ENCODE assay signal across 8 mouse cellular contexts in the genomic region with DNA sequence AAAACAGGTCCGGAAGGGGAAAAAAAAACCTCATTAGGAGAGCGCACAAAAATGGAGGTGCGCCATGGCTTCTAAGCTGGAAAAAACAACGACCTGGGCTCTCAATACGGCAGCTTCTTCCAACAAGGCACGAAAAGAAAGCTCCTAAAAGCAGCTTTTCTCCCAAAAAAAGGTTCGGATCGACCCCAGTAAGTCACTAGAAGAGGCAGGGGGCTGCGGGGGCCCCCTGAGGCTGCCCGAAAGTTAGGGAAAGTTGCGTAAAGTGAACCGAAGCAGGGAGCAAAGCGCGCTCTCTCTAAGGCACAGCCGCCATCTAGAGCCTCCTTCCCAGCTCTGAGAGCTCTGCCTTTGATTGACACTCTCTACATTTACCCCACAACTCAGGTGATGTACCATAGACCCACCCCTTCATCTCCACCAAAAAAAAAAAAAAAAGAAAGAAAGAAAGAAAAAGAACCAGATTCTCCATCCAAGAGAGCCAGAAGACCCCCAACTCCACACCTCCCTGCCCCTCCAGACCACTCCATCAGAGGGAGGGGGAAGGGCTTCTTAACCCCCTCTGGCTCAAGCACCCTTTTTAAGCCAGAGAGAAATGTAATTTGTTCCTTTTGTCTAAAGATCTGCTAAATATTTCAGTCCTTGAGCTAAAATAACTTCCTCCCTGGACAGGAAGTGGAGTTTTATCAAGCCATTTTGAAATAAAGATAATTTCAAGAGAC. TPM values are rescaled to one million over a fixed set of nuclear protein-coding genes. Genes with fewer than 3 reads are reported as not detected.
DNase-seq lines count a peak whose midpoint lies in the region; ATAC-seq and TF ChIP-seq lines count a peak whose summit lies in the region.

A gene (minus strand): TSS at position 419 of the 719 bp plus-strand sequence.

- H3K36me3 ChIP-seq in E14TG2a.4 (ENCODE audit: insufficient read depth, low read length) = peaks cover 28% of the 10 kb centered on the region
- H3K36me3 ChIP-seq in heart, embryonic 11.5 days (ENCODE audit: control insufficient read depth, insufficient read depth, low read length) = peaks cover 7% of the 10 kb centered on the region; the same call in 1 of the 2 replicates
- peaks cover 18% of the 10 kb centered on the region for H3K36me3 ChIP-seq in kidney, embryonic 15.5 days
- H3K36me3 ChIP-seq in liver, embryonic 14.5 days (replicated peaks; ENCODE audit: control insufficient read depth, insufficient read depth, low read depth) = peaks cover 15% of the 10 kb centered on the region

- H3K4me3 ChIP-seq in E14TG2a.4 (replicated peaks; ENCODE audit: low read length) = peak within 1 kb of the TSS; percentile 82
- H3K4me3 ChIP-seq in bone marrow, adult 2 months (replicated peaks; ENCODE audit: control insufficient read depth, low read depth, low read length) = peak within 1 kb of the TSS; percentile 62
- peak within 1 kb of the TSS; percentile 64 for H3K4me3 ChIP-seq in heart, embryonic 11.5 days (ENCODE audit: low read depth, low read length)
- peak within 1 kb of the TSS; percentile 68 for H3K4me3 ChIP-seq in kidney, embryonic 15.5 days (replicated peaks)
- peak within 1 kb of the TSS; percentile 85 to 99 for H3K4me3 ChIP-seq in liver, embryonic 14.5 days (ENCODE audit: insufficient read depth in 1 of 2, low read depth in 2 of 2, low read length in 2 of 2)

- peaks cover 14% of the 10 kb centered on the region for H3K4me1 ChIP-seq in E14TG2a.4 (replicated peaks; ENCODE audit: low read depth, low read length)
- no peaks in the 10 kb centered on the region; the same call in 1 of the 2 replicates for H3K4me1 ChIP-seq in bone marrow, adult 2 months (ENCODE audit: control insufficient read depth, insufficient read depth, low read length)
- peaks cover 3% of the 10 kb centered on the region for H3K4me1 ChIP-seq in heart, embryonic 11.5 days (ENCODE audit: control insufficient read depth, insufficient read depth, low read length)
- peaks cover 9% of the 10 kb centered on the region for H3K4me1 ChIP-seq in kidney, embryonic 15.5 days
- H3K4me1 ChIP-seq in liver, embryonic 14.5 days (replicated peaks; ENCODE audit: control insufficient read depth in 2 of 2, insufficient read depth in 2 of 2, low read length in 1 of 2) = peaks cover 11% of the 10 kb centered on the region in 2 experiments

- no peaks in the 10 kb centered on the region for H3K27me3 ChIP-seq in E14TG2a.4 (ENCODE audit: insufficient read depth, low read length)
- no peaks in the 10 kb centered on the region for H3K27me3 ChIP-seq in heart, embryonic 11.5 days (ENCODE audit: control insufficient read depth, insufficient read depth, low read length)
- H3K27me3 ChIP-seq in kidney, embryonic 15.5 days = no peaks in the 10 kb centered on the region
- no peaks in the 10 kb centered on the region for H3K27me3 ChIP-seq in liver, embryonic 14.5 days (ENCODE audit: control insufficient read depth, insufficient read depth, low read length)

- no peaks in the 10 kb centered on the region for H3K9me3 ChIP-seq in E14TG2a.4 (ENCODE audit: low read length)
- H3K9me3 ChIP-seq in heart, embryonic 11.5 days (replicated peaks; ENCODE audit: control insufficient read depth, low read length) = no peaks in the 10 kb centered on the region
- no peaks in the 10 kb centered on the region for H3K9me3 ChIP-seq in kidney, embryonic 15.5 days (replicated peaks)
- no peaks in the 10 kb centered on the region for H3K9me3 ChIP-seq in liver, embryonic 14.5 days (ENCODE audit: control insufficient read depth, low read length)

- TF ChIP-seq CTCF in E14TG2a.4 (conservative IDR thresholded peaks at IDR 0.05; ENCODE audit: low read length) = no peak
- TF ChIP-seq CTCF in bone marrow, adult 2 months (IDR thresholded peaks at IDR 0.05; ENCODE audit: control insufficient read depth, insufficient read depth, low read length) = no peak
- no peak for TF ChIP-seq CTCF in liver, embryonic 14.5 days (IDR thresholded peaks at IDR 0.05; ENCODE audit: low read depth)

- peak within 1 kb of the TSS; percentile 100 for H3K27ac ChIP-seq in bone marrow, adult 2 months (ENCODE audit: control insufficient read depth, insufficient read depth, low read depth, low read length, poor library complexity)
- peak within 1 kb of the TSS; percentile 99 for H3K27ac ChIP-seq in heart, embryonic 11.5 days (ENCODE audit: low read depth, low read length)
- peak within 1 kb of the TSS; percentile 100 for H3K27ac ChIP-seq in kidney, embryonic 15.5 days
- H3K27ac ChIP-seq in liver, embryonic 14.5 days = peak within 1 kb of the TSS; percentile 99

- TF ChIP-seq POLR2A in bone marrow, adult 2 months (IDR thresholded peaks at IDR 0.05; ENCODE audit: borderline replicate concordance, control insufficient read depth, low read depth, low read length) = peak; percentile 79

- ATAC-seq in erythroblast, adult 5-6 weeks (replicated peaks; ENCODE audit: low FRiP score, poor library complexity, severe bottlenecking) = peak; percentile 59
- peak; percentile 55; the same call in 1 of the 2 replicates for ATAC-seq in heart, embryonic 11.5 days (replicated peaks; ENCODE audit: insufficient number of reproducible peaks, low FRiP score, low TSS enrichment)
- peak; percentile 67 for ATAC-seq in kidney, embryonic 15.5 days (replicated peaks; ENCODE audit: low FRiP score)
- peak; percentile 54 for ATAC-seq in liver, embryonic 14.5 days (ENCODE audit: insufficient read depth)

- peak within 1 kb of the TSS; percentile 66 for H3K4me2 ChIP-seq in heart, embryonic 11.5 days
- H3K4me2 ChIP-seq in kidney, embryonic 15.5 days = peak within 1 kb of the TSS; percentile 57
- H3K4me2 ChIP-seq in liver, embryonic 14.5 days (ENCODE audit: low read depth) = peak within 1 kb of the TSS; percentile 75

- DNase-seq in liver, embryonic 14.5 days (ENCODE audit: low read depth in 3 of 3, low spot score in 3 of 3) = peak; percentile 67 to 79 (median 67)
- peak; percentile 79 for DNase-seq in neural tube, embryonic 10.5 days (ENCODE audit: extremely low spot score, low spot score)
- DNase-seq in testis, postnatal 10 days (ENCODE audit: low spot score) = peak; percentile 69

- TF ChIP-seq EP300 in liver, embryonic 14.5 days (IDR thresholded peaks at IDR 0.05; ENCODE audit: low read depth) = peak; percentile 26; the same call in 1 of the 2 replicates

- 0% methylated on average over 15 of the region's 15 CpGs for WGBS in bone marrow, adult 2 months
- WGBS in heart, embryonic 11.5 days (ENCODE audit: insufficient replicate concordance) = 1% methylated on average over 15 of the region's 15 CpGs
- WGBS in kidney, embryonic 15.5 days = under 1% methylated on average over 15 of the region's 15 CpGs
- WGBS in liver, embryonic 14.5 days (ENCODE audit: insufficient replicate concordance) = under 1% methylated on average over 15 of the region's 15 CpGs

- H3K9ac ChIP-seq in heart, embryonic 11.5 days (ENCODE audit: low read depth, low read length) = peak within 1 kb of the TSS; percentile 95
- H3K9ac ChIP-seq in kidney, embryonic 15.5 days = peak within 1 kb of the TSS; percentile 86
- peak within 1 kb of the TSS; percentile 99 for H3K9ac ChIP-seq in liver, embryonic 14.5 days (replicated peaks)

RNA-seq across cellular contexts. Expression of the gene that starts here (rescaled TPM):
- polyA plus RNA-seq in bone marrow, adult 2 months (2011; ENCODE audit: insufficient read depth, insufficient read length, low replicate concordance, missing spikeins) = 60.1 and 96.4 TPM in 2 replicates
- total RNA-seq in erythroblast, adult 5-6 weeks (2015; ENCODE audit: low replicate concordance) = 125 and 149 TPM in 2 replicates
- total RNA-seq in erythroblast, adult 5-6 weeks (2017; ENCODE audit: low replicate concordance) = 546 and 581 TPM in 2 replicates
- 43.6 and 45.6 TPM in 2 replicates for polyA plus RNA-seq in heart, embryonic 11.5 days (2014; fragmentation: Nextera tagmentation; extraction: Ambion mirVana)
- polyA plus RNA-seq in kidney, embryonic 15.5 days (2015; fragmentation: Nextera tagmentation; extraction: Ambion mirVana) = 56.6 and 61.7 TPM in 2 replicates
- 12.0 and 13.1 TPM in 2 replicates for polyA plus RNA-seq in liver, embryonic 14.5 days (2012; rRNA removed)
- polyA plus RNA-seq in liver, embryonic 14.5 days (2014; fragmentation: Nextera tagmentation; extraction: Ambion mirVana) = 14.8 and 17.4 TPM in 2 replicates

Comparison
In these comparisons a context has a peak if more than half of its experiments do, and no peak if none do; other contexts are left out.
1. Peak in every context shown above with its lines: DNase-seq, ATAC-seq, H3K4me3 ChIP-seq and H3K27ac ChIP-seq.